Mouse (Mus musculus): ENCODE measurements around the gene Myadml2.
A peak's percentile ranks its signal among the peaks of the same experiment; 100 is the strongest.
"Not testable (repeated sequence)": the region's sequence is repeated elsewhere in the genome, so short reads cannot be mapped to it uniquely, and the experiment has no call there.

The Myadml2 gene

DNA sequence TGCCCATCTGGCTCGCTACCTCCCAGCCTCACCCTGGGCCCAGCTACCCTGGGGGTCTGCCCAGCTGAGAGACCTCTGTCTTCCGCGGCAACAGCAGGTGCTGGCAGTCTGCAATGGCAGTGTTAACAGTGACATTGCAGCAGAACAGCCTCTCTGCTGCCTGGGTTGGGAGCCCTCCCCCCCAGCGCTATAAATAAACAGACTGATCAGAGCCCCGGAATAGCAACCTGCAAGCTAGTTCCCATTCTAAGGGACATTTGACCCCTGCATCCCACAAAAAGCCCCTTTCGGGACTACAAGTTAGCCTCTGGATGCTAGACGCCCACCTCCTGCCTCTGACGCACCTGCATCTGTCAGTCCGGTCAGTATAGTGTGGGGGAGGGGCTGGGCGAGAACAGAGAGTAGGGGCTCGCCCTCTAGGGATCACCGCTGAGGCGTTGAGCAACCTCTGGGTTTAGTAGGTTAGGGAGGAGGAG, at the start of gene Myadml2:
Gene Myadml2 (minus strand): TSS at position 158 of the 476 bp plus-strand sequence.
- peak; percentile 58 for DNase-seq

DNA sequence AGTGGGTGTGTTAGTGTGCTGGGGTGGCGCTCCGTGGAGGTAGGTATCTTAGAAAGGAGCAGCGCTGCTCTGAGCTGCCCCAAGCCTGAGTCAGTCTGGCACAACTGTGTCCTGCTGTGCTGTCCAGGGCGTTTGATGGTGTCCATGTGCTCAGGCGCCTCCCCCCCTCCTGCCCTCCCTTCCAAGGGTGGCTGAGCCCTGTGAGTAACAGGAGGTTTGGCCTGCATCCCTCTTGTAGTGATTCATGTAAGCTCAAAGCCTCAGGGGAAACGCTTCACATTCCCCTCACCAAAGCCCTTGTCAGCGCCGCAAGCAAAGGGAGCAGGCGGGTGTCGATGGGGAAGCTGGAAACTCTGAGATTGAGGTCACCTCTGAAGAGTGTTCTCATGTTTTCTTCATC, 49.8 kb upstream of the Myadml2 start:
- peak; percentile 29 for DNase-seq

DNA sequence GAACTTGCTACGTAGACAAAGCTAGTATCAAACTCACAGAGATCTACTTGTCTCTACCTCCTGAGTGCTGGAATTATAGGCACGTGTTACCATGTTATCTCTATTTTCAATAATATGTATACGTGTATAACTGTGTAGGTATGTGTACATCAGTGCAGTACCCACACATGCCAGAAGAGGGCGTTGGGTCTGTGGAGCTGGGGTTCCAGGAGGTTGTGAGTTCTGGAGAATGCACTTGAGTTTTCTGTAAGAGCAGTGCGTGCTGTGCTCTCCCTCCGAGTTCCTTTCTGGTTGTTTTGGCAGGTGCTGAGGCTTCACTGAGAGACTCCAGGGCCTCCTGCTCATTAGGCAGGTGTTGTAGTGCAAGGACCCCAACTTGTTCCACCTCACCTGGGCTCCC, 48.6 kb upstream of the Myadml2 start:
- DNase-seq: no peak

DNA sequence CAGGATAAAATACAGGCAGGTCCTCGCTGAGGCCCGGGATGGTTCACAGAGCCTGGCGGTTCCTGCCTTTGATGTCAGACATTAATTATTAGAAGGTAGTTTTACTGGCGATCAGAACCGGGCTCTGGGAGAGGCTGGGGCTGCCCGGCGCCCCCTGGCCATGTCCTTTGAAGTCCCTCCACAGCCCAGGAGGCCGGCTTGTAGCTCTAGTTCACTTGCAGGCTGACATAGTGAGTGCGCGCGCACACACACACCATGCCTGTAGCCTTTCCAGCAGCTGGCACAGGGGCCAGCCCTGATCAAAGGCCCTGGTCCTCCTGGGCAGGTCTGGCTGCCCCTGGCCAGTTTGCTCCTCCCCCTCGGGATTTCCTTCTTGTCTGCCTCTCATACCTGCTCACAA, 47.7 kb upstream of the Myadml2 start:
- DNase-seq: peak; percentile 79

DNA sequence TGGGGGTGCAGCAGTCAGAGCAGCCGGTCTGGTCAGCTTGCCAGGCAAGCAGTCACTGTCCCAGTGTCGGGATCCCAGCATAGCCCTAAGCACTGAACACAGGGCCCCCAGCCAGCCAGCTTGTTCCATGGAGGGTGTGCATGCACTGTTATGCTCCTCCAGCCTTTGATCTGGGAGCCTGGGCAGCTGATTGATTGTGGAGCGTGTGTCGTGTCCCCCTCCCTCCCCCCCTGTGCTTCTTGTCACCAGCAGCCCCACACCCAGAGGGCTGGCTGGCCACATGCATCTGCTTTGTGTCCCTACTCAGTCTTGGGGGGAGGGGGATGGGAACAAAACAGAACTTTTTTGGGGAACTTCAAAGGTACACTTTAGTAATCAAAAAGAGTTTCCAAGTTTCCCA, 47.2 kb upstream of the Myadml2 start:
- peak; percentile 76 for DNase-seq

DNA sequence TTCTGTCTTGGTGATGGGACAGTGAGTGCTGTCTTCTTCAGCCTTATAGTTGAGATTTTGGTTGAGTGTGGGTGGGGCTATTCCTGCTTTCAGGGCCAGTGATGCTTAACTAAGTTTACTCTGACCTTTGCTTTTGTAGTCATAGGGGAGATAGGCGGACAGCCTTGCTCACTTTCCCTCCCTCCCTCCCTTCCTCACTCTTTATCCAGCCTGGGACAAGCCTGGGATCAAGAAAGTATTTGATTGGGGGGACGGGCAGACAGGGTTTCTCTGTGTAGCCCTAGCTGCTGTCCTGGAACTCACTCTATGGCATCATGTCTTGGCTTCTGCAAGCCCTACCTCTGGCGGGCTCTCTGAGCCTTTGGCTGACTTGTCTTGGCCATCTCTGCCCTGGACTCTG, 45.5 kb upstream of the Myadml2 start:
- DNase-seq: no peak

DNA sequence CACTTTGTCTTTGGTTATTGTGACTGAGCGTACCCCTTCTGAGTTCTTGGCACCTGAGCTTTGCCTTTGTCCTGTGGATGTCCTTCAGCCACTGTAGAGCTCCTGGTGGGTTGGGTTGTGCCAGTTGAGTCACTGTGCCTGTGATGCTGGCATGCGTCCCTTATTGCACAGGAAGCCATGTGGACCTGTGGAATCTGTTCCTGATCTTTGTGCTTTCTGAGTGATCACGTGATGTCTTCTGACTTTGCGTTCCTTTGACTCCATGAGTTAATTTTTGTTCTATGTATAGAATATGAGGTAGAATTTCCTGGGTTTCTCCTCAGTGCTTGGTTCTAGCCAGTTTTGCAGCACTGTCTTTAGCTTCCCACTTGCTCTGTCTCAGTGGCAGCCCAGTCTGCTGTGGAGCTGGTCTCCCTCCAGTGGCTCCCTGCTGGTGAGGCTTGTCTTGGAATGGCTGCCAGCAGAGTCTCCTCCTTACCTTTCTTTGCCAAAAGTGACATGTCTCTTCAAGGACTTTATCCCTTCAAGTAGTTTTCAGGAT, 44.6 kb upstream of the Myadml2 start:
- DNase-seq: no peak

DNA sequence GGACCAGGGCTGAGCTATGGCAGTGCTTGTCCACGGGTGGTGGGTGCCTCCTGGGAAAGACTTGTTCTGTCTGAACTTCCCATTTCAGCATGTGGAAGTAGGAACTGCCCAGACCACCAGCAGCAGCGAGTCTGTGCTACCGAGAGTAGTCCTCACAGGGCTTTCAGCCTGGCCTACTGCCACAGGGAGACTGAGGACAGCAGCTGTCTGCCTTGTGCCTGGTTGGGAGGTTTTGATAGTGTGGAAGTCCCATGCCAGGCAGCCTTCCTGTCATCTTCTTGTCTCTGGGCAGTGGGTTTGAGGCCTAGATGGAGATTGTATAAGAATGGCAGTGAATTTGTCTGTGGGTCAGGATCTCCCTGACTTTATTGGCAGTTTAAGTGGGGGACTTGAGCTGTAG, 41.4 kb upstream of the Myadml2 start:
- DNase-seq: no peak

DNA sequence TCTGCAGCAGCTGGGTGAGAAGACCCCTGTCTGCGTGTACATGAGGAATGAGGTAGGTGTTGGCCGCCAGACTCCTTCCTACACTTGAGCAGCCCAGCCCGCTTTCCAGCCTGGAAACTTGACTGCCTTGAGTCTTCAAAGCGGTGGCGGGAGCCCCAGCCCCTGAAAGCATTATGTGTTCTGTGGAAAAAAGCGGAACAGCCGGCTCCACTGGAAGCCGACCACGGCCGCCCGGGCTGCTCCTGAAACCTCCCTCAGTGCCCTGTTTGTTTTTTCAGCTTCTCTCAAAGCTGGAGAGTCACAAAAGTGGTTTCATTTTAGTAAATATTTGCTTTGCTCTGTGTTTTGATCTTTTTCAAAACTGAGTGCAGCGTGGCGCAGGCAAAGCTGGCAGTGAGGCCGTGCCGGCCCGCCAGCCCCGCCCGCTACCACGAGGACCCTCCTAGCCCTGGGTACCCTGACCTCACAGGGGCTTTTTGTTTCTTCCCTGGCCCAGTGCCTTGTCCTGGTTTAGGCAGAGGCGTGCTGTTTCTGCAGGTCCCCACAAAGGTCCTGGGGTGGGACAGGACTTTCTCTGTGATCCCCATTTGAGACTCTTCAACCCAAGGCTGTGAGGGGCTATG, 38.8 kb upstream of the Myadml2 start:
- DNase-seq: peak; percentile 32

DNA sequence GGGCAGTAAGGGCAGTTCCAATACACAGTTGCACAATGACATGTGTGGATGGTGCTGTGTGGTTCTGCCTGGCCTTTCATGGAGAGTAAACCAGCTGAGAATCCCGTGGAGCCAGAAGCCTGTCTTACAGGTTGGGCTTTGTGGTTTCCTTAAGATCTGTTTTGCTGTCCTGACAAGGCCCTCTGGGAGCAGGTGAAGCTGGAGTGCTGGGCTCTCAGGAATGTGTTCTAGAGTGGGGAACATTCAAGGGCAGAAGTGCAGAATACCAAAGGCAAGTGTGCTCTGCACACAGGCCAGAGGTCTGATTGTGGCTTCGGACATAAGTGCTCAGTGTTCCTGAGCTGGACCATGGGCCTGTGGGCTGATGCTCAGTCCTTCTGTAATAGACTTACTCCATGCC, 36.7 kb upstream of the Myadml2 start:
- DNase-seq: no peak

DNA sequence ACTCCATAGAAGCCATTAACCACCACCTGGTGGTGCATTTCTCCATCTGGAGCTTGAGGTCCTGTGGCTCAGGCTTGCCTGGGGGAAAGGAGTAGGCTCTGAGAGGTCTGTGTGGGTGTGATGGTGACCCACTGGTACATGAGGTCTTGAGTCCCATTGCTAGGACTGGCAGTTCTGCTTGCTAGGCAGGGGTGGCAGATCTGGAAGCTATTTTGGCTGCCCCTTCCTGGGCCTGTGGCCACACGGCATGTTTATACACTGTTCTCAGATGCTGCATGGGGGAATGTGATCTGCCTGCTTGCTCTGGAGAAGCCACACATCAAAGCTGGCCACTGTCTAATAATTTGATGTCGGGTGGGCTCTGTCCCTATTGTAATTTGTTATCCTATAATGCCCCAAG, 36.1 kb upstream of the Myadml2 start:
- no peak for DNase-seq

DNA sequence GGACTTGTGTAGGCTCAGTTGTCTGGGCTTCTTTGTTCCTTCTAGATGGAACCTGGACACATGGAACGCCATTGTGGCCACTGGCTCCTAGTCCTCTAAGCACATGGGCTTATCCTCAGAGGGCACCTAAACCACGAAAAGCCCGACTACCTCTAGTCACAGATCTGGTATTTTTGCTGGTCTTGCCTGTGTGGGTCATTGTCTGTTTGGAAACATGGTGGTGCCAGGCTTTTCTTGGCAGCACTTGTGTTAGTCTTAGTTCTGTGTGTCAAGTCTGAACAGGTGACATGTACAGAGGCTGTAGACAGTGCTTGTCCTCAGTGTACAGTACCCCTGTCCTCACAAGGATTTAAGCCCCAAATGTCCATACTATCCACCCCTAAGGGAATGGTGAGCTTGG, 35.6 kb upstream of the Myadml2 start:
- DNase-seq: no peak

DNA sequence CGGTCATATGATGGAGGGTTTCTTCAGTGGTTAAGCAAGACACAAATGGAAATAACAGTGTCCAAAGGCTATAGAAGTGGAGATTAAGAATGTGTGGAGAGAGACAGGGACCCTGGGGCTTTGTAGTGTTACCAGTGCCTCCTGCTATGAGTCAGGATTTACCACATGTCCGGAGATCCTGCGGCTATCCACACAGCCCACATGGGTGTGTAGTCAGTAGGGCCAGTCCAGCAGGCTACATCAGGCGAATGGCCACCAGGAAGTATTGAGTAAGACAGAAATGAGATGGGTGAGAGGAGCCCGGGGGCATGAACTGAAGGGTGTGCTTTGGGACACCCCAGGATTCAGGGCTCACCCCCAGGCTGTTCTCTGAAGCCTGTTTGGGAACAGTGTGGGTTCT, 34.7 kb upstream of the Myadml2 start:
- no peak for DNase-seq

DNA sequence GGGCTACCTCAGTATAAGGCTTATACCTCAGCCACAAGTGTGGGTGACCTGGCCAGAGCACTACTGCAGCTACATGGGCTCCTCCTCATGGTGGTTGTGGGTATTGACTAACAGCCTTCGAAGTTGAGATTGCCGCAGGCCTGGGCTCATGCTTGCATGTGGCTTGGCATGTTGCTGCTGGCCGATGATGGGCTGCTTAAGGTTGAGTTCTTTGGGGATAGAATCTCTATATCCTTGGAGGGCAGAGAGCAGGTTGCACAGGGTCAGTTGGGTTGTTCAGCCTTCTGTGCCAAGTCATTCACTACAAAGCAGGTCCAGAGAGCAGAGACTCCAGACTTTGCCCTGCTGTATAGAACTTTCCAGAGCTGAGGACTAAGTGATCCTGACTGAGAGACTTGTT, 32.0 kb upstream of the Myadml2 start:
- DNase-seq: peak; percentile 38

DNA sequence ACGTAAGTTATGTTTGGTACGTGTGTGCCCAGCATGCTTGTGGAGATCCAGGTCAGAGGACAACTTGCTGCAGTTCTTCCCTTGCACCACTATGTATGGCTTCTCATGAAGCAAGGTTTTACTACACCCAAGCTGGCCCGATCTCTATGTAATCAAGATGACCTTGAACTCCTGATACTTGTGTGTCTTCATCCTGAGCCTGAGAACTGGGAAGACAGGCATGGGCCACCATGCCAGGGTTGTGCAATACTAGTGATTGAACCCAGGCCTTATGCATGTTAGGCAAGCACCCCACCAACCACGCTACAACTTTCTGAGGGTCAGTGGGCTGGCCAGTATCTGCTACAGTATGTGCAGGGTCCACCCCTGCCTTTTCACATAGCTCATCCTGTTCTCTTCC, 29.0 kb upstream of the Myadml2 start:
- DNase-seq: no peak

DNA sequence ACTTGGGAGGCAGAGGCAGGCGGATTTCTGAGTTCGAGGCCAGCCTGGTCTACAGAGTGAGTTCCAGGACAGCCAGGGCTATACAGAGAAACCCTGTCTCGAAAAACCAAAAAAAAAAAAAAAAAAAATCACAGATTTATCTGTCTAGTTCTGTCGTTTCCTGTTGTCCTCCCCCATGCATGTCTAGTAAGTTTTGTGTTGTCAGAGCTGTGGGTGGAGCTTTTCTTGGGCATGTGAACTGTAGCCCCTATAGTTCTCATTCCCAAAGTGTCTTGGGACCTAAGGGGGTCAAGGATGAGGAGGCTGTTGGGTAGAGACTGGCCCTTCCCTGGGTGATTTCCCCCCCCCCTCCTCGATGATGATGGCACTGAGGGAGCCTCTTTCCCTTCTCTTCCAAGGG, 27.9 kb upstream of the Myadml2 start:
- DNase-seq: not testable (repeated sequence)

DNA sequence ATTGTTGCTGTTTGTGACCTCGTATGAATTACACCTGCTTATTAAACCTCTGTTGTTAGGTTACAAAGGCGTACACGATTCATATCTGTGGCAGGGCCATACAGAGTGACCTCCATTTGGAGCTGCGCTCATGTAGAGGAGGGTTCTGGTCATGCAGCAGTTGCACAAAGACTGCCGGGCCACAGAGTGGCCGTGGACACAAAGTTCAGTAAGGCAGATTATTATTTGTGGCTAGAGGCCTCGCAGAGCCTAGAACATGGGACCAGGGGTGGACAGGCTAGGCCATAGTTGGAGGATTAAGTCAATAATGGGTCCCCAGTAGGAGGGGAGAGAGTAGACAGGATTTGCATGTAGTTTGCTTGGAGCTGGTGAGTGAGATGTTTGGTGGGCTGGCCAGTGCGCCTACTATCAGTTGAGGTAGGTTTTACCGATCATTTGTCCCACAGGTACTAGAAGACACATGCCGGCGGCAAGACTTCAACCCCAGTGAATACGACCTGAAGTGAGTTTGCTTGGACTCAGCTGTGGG, 25.7 kb upstream of the Myadml2 start:
- DNase-seq: no peak

DNA sequence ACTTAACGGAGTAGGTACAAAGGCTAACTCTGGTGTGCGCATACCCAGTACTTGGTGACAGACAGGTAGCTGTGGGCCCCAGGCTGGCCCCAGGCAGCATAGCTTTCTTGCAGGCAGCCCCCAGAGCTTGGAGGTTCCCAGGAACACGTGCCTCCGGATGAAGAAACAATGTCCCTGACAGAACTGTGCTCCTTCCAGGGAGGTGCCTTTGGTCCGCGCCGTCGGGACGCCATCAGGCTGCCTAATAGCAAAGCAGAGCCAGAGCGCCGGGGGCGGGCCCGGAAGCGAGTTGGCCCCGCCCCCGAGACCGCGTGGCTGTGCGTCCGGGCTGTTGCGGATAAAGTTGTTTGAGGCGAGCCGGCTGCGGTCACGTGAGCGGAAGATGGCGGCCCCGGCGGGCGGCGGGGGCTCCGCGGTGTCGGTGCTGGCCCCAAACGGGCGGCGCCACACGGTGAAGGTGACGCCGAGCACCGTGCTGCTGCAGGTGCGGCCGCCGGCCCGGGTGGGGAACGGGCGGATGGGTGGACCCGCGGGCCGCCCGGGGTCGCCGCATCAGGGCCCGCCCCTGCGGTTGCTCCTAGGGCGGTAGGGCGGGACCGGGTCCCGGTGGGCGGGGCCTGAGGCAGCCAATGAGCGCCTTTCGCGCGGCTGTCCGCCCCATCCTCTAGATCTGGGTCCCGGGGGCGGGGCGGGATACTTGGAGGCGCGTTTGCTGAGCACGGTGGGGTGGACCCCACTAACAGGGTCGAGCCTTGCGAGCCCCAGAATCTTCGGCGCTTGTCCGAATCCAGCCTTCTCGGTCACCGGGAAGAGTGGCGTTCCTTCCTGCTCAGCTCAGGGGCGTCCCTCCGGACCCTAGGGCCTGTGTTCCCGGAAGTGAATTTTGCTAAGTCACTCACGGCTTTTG, 25.0 kb upstream of the Myadml2 start, which contains the start of gene Aspscr1:
Gene Aspscr1 (plus strand): TSS at position 287 of the 907 bp plus-strand sequence.
- DNase-seq: peak; percentile 98

DNA sequence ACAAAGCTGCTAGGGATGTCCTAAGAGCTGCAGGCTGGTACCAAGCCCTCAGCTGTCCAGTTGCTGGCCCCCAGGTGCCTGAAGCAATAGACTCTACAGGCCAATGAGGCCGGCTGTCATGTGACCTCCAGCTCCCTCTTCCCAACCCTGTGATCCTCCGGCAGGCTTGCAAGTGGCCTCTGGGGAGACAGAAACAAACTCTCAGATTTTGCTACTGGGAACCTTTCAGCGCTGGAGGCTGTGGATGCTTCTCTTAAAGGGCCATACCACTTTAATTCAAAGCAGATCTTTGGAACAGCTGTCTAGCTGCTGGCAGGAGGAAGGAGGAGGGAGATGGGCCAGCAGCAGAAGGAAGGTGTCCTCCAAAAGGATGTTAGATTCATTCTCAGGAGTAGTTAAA, 18.7 kb upstream of the Myadml2 start:
- peak; percentile 62 for DNase-seq

DNA sequence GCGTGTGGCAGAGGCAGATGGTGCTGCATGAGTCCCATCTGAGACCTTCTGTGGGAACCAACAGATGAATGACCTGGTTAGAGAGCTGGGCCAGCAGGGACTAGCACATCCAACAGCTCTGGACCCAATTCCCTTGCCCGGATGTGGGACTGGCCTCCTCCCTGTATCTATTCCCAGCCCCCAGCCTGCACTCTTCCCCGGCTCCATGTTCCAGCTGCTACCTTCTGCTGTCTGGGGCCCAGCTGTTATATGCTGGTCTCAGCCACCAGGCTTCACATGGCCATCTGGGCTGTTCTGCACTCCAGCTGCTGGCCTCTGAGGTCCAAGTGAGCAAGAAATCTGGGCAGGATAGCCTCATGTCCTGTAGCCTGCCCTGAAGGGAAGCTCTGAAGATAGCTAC, 17.4 kb upstream of the Myadml2 start:
- no peak for DNase-seq

DNA sequence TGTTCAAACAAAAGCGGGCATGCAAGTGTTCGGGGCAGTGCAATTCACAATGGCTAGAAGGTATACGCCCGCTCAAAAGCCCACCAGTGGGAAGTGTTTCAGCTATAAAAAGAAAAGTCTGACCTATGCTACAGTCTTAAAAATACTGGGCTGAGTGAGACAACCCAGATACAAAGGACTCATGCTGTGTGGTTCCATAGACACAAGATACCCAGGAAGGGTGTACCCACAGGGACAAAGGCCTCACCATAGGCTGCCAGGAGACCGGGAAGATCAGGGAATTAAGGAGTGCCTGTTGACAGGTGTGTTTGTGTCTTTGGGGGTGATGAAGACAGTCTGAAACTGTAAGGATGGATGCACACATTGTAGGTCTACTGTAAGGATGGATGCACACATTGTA, 15.8 kb upstream of the Myadml2 start:
- DNase-seq: no peak

DNA sequence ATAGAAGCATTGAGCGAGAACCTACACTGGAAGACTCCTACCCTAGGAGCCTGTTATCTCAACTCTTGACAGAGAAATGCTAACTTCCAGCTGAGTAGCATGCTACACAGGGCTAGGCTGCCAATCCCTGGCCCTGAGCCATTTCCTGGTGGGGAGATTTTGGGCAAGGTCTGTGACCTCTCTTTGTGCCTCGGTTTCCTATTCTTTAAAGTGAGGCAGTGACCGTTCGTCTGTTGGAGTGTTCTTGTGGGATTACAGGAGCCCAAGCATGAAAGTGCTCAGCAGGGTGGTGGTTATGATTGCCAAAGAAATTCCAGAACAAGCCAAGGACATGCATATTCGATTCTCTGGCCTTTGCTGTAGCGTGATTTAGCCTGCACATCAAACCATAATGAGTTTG, 14.8 kb upstream of the Myadml2 start:
- DNase-seq: no peak

DNA sequence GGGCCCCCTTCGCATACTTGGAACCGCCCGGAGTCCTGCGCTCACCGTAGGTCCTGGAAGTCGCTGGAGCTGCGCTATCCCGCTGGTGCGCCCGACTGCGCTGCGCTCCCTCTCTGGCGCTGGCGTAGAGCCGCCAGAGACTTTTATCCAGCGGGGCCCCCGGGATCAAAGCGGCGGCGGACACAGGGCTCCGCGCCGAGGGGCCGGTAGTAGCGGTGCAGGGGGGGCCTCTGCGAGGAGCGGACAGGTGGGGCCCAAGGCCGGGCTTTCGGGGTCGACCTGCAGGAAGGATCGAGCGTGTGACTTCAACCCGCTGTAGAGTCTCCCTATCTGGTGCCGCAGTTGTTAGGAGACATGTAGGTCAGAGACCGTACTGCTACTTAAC, 13.1 kb upstream of the Myadml2 start, which contains the start of gene Notum:
Gene Notum (minus strand): TSS at position 100 of the 385 bp plus-strand sequence.
- DNase-seq: no peak
